Mouse (Mus musculus) forebrain, embryonic 15.5 days (tissue): ENCODE measurements around the gene Syce1l. TPM values are rescaled to one million over a fixed set of nuclear protein-coding genes. Genes with fewer than 3 reads are reported as not detected.

ENCODE experiments used
- ATAC-seq: fragments of 200-750 bp; cut with Nextera tagmentation; replicated peaks from 2 replicates; pipeline ENCODE4 v1.8.0; 2017; ENCODE audit warnings: mild to moderate bottlenecking, moderate TSS enrichment, moderate library complexity
- H3K27ac ChIP-seq: fragments of 300-500 bp; sonication (generic); replicated peaks from 2 replicates; pipeline ENCODE4 v1.5.1; 2015; ENCODE audit warnings: mild to moderate bottlenecking, inconsistent platforms
- H3K27me3 ChIP-seq: fragments of 300-500 bp; sonication (generic); 2 replicates; pipeline ENCODE4 v1.6.1; 2015; ENCODE audit warnings: inconsistent platforms
- H3K36me3 ChIP-seq: fragments of 300-500 bp; sonication (generic); 2 replicates; pipeline ENCODE4 v1.6.1; 2015; ENCODE audit warnings: mild to moderate bottlenecking, inconsistent platforms
- H3K4me1 ChIP-seq: fragments of 300-500 bp; sonication (generic); 2 replicates; pipeline ENCODE4 v1.6.1; 2015; ENCODE audit warnings: inconsistent platforms
- H3K4me2 ChIP-seq: fragments of 300-500 bp; sonication (generic); replicated peaks from 2 replicates; pipeline ENCODE4 v1.6.1; 2015; ENCODE audit warnings: mild to moderate bottlenecking, inconsistent platforms
- H3K4me3 ChIP-seq: fragments of 300-500 bp; sonication (generic); 2 replicates; pipeline ENCODE4 v1.5.1; 2015; ENCODE audit warnings: mild to moderate bottlenecking, inconsistent platforms
- H3K9ac ChIP-seq: fragments of 300-500 bp; sonication (generic); replicated peaks from 2 replicates; pipeline ENCODE4 v1.6.1; 2015; ENCODE audit warnings: mild to moderate bottlenecking, inconsistent platforms
- H3K9me3 ChIP-seq: fragments of 300-500 bp; sonication (generic); 2 replicates; pipeline ENCODE4 v1.6.1; 2016; ENCODE audit warnings: inconsistent platforms
- WGBS: fragments of 180-500 bp; shearing (Covaris S2); methylation state at CpG from one replicate; pipeline ENCODE4 v1.1.7; 2015; ENCODE audit warnings: mixed read lengths; 5-methylcytosine and 5-hydroxymethylcytosine counted together
- polyA plus RNA-seq: library from polyadenylated mRNA; unstranded; fragments of >200 nt; fragmentation: Nextera tagmentation; extraction: Ambion mirVana; gene quantifications from 2 replicates; pipeline ENCODE4 v1.2.1, GENCODE M21; 2015

Syce1l gene
- 0.47 TPM in 1 of 2 replicates, not detected in the other for polyA plus RNA-seq

- H3K4me1 ChIP-seq: no peaks in the 10 kb centered on the region
- no peak within 1 kb of the TSS for H3K4me2 ChIP-seq
- no peak within 1 kb of the TSS for H3K27ac ChIP-seq
- H3K9me3 ChIP-seq: no peaks in the 10 kb centered on the region
- H3K4me3 ChIP-seq: no peak within 1 kb of the TSS
- ATAC-seq: no peak
- no peaks in the 10 kb centered on the region for H3K27me3 ChIP-seq
- H3K36me3 ChIP-seq: peaks cover 39% of the 10 kb centered on the region
- H3K9ac ChIP-seq: no peak within 1 kb of the TSS
- 92% methylated on average over 16 of the region's 16 CpGs for WGBS
These were observed at the start of gene Syce1l for GRCm38 (mm10) chr8:113642926-113643325. Gene Syce1l, plus strand, starts transcription at chr8:113643213.

DNA sequence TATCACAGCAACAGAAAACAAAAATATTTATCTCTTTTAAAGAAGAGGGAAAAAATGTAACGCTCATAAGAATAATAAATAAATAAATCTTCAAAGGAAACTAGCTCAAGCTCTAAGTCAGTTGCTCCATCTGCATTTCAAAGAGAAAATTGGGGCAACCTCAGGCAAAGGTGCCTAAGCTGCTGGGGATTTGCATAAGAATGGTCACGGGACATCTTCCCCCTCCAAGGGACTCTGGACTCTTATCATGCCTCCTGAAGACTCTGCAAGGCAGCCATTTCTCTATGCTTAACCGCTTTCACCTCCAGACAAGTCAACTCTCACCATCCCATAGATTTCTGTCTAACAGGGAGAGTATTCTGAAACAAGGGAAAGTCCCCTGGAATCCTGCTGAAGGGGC, 44.6 kb upstream of the Syce1l start:
- H3K4me3 ChIP-seq: no peak overlapping the region
- no peaks in the 10 kb centered on the region for H3K27me3 ChIP-seq
- H3K27ac ChIP-seq: no peak overlapping the region
- H3K9me3 ChIP-seq: no peaks in the 10 kb centered on the region
- ATAC-seq: no peak
- H3K36me3 ChIP-seq: no peaks in the 10 kb centered on the region
- H3K9ac ChIP-seq: no peak overlapping the region
- H3K4me1 ChIP-seq: no peaks in the 10 kb centered on the region
- WGBS: 42% methylated on average over 3 of the region's 3 CpGs
- no peak overlapping the region for H3K4me2 ChIP-seq

DNA sequence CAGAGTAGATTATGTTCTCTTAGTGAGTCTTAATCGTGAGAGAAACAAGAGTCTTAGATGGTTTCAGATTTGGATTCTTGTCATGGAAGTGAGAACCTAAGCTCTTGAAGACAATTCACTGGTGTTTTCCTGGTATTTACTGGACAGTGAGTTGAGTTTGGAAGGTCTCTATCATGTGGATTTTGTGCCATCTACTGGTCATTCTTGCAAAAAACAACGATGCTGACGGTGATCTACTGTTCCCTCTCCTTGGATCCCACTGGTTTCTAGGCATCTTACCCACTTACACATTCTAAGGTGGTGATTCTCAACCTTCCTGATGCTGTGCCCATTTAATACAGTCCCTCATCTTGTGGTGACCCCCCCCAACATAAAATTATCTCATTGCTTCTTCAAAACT, 10.4 kb upstream of the Syce1l start:
- Histone ChIP-seq H3K9ac (no peak overlapping the region), H3K4me2 (no peak overlapping the region), H3K27me3 (no peaks in the 10 kb centered on the region), H3K4me3 (no peak overlapping the region), H3K4me1 (peaks cover 19% of the 10 kb centered on the region), H3K27ac (no peak overlapping the region), H3K9me3 (no peaks in the 10 kb centered on the region), H3K36me3 (no peaks in the 10 kb centered on the region)
- no peak for ATAC-seq
- 7% methylated on average over 3 of the region's 3 CpGs for WGBS

DNA sequence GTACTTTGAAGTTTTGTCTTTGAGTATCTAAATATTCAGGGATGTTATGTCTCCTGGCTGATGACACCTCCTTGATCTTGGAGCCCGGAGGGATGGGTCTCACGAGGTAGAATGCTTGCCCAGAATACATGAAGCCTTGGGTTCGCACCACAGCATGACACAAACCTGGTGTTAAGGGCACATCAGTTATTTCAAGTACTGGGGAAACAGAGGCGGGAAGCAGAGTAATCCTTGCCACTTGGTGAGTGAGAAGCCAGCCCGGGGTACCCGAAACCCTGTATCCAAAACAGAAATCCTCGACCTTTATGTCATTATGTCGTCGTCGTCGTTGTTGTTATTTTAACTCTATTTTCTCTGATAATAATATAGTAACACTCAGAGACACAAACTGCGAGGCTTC, 8.9 kb upstream of the Syce1l start:
- Histone ChIP-seq H3K9ac (peak overlapping the region; percentile 54), H3K4me3 (peak overlapping the region; percentile 87), H3K9me3 (no peaks in the 10 kb centered on the region), H3K4me1 (peaks cover 19% of the 10 kb centered on the region), H3K36me3 (peaks cover 8% of the 10 kb centered on the region; the same call in 1 of the 2 replicates), H3K27me3 (no peaks in the 10 kb centered on the region), H3K27ac (peak overlapping the region; percentile 96), H3K4me2 (peak overlapping the region; percentile 53)
- WGBS: 29% methylated on average over 12 of the region's 12 CpGs
- ATAC-seq: no peak

DNA sequence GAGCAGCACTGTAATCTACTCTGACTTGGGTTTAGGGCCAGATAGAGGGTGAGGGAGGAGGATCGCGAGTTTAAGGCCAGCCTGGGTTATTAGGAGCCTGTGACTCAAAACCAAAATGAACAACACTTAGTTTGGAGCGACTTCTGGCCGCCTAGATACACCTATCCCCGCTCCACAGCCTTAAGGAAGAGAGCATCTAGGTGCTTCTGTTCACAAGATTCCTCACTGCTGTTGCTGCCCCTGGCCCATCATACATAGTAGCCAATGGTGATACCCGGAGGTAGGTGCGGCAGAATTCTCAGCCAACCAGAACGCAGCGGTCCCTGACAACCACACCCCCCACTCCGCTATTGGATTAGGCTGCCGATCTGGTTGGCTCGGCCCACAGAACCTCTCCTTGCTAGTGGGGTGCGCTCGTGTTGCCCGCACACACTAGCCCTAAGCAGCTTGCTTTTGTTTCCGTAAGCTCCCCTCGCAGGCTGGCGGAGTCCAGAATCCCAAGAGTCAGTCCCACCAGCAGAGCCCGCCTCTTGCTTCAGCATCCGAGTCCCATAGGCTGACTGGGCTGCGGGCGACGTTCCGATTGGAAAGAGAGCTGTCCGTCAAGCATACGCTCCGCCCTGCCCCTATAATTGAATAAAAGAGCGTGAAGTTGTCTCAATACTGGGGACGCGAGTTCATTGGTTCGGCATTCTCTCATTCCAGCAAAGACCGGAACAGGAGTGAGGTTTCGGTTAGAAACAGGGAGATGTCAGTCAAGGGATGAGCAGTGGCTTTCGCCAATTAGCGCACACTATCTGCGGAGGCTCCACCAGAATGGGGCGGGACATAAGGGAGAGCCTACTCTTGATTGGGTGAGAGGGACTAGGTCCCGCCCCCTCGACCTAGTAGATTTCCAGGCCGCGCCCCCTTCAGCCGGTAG, 8.1 kb upstream of the Syce1l start, which contains the start of gene Mon1b:
Gene Mon1b (plus strand): TSS at position 918 of the 922 bp plus-strand sequence.
- under 1% methylated on average over 42 of the region's 42 CpGs for WGBS
- Histone ChIP-seq H3K9ac (peak within 1 kb of the TSS; percentile 79), H3K4me1 (peaks cover 19% of the 10 kb centered on the region), H3K36me3 (peaks cover 15% of the 10 kb centered on the region), H3K9me3 (no peaks in the 10 kb centered on the region), H3K27ac (peak within 1 kb of the TSS; percentile 96), H3K4me3 (peak within 1 kb of the TSS; percentile 87), H3K4me2 (peak within 1 kb of the TSS; percentile 72), H3K27me3 (no peaks in the 10 kb centered on the region)
- ATAC-seq: peak; percentile 99

- H3K36me3 ChIP-seq: peaks cover 20% of the 10 kb centered on the region
- H3K27me3 ChIP-seq: no peaks in the 10 kb centered on the region
- H3K4me2 ChIP-seq: peak overlapping the region; percentile 72
- H3K4me3 ChIP-seq: peak overlapping the region; percentile 87
- H3K4me1 ChIP-seq: peaks cover 19% of the 10 kb centered on the region
- H3K9me3 ChIP-seq: no peaks in the 10 kb centered on the region
- ATAC-seq: peak; percentile 74
- peak overlapping the region; percentile 79 for H3K9ac ChIP-seq
- H3K27ac ChIP-seq: peak overlapping the region; percentile 96
- WGBS: 1% methylated on average over 44 of the region's 44 CpGs
These were observed 7.3 kb upstream of the Syce1l start for GRCm38 (mm10) chr8:113635592-113636279.

- Histone ChIP-seq H3K27ac (no peak overlapping the region), H3K4me1 (peaks cover 19% of the 10 kb centered on the region), H3K36me3 (peaks cover 20% of the 10 kb centered on the region), H3K4me2 (peak overlapping the region; percentile 72), H3K9me3 (no peaks in the 10 kb centered on the region), H3K4me3 (peak overlapping the region; percentile 87), H3K9ac (peak overlapping the region; percentile 79), H3K27me3 (no peaks in the 10 kb centered on the region)
- WGBS: 38% methylated on average over 5 of the region's 5 CpGs
- ATAC-seq: no peak
These were observed 6.8 kb upstream of the Syce1l start for GRCm38 (mm10) chr8:113636280-113636628.

DNA sequence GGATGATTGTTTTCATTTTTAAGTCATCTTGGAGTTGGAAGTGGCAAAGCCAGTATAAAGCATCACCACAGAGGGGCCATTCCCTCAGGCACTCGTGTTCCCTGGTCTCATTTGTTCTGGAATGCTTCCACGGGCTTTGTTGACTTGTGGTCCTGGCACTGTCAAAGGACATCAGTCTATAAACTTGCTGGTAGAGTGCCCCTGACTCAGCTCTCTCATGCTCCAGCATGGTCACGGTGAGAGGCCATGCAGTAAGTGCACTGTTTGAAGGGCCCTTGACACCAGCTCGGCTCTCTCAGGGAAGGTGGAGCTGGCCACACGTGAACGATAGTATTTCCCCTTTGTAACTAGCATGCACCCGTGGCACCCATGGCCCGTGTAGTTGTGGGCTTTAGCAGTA, 2.7 kb upstream of the Syce1l start:
- no peak for ATAC-seq
- Histone ChIP-seq H3K27me3 (no peaks in the 10 kb centered on the region), H3K27ac (no peak overlapping the region), H3K36me3 (peaks cover 39% of the 10 kb centered on the region), H3K4me3 (no peak overlapping the region), H3K9me3 (no peaks in the 10 kb centered on the region), H3K4me1 (peaks cover 12% of the 10 kb centered on the region), H3K9ac (no peak overlapping the region), H3K4me2 (no peak overlapping the region)
- 94% methylated on average over 8 of the region's 8 CpGs for WGBS

DNA sequence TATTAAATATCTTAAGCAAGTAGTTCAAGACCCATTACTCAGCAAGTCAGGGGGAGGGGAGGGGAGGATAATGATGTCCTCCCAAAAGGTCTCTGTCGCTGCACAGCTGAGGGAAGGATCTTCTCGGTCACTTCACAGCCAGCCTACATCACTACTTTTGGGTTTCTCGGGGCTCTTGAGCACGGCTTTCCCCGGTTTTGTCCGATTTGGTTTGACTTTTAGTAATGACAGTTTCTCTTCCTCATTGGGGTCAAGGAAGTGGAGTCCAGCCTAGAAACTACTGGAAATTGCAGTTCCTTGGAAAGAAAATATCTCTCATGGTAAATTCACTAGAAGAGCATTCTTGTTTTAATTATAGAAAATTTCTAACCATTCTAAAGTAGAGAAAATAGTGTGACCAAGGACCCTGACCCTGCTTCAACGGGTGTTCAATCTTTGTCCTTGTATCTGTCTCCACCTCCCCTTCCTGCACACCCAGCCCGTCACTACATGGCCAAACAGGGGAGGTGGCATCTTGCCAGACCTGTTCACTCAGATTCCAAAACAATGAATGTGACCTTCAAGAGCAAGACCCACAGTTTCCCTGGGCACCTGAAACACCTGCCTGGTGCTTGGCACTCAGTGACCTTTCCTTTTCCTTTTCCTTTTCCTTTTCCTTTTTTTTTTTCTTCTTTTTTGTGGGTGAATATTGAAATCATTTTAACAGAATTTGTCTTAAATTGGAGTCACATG, 632 bp downstream of the Syce1l start:
- H3K4me3 ChIP-seq: no peak overlapping the region
- H3K36me3 ChIP-seq: peaks cover 37% of the 10 kb centered on the region
- WGBS: 89% methylated on average over 8 of the region's 8 CpGs
- H3K4me2 ChIP-seq: no peak overlapping the region
- no peaks in the 10 kb centered on the region for H3K27me3 ChIP-seq
- no peaks in the 10 kb centered on the region for H3K4me1 ChIP-seq
- no peak overlapping the region for H3K27ac ChIP-seq
- H3K9ac ChIP-seq: no peak overlapping the region
- no peaks in the 10 kb centered on the region for H3K9me3 ChIP-seq
- ATAC-seq: no peak

DNA sequence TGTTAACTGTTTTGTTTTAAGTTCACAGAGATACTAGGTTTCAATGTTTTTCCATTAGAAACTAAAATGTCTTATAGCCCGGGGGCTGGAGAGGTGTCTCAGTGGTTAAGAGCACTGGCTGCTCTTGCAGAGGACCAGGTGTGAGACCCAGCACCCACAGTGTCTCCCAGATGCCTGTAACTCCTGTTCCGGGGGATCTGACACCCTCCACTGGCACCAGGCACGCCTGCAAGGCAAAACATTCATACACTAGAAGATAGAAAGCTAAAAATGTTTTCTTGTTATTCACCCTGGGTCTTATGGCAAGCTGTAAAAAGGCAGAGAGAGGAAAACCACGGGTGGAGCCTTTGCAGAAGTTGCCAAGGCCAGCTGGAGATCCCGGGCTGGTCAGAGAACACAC, 2.2 kb downstream of the Syce1l start:
- Histone ChIP-seq H3K36me3 (peaks cover 21% of the 10 kb centered on the region), H3K9ac (no peak overlapping the region), H3K4me3 (no peak overlapping the region), H3K4me2 (no peak overlapping the region), H3K9me3 (no peaks in the 10 kb centered on the region), H3K27me3 (no peaks in the 10 kb centered on the region), H3K27ac (no peak overlapping the region), H3K4me1 (no peaks in the 10 kb centered on the region)
- WGBS: 81% methylated on average over 5 of the region's 5 CpGs
- no peak for ATAC-seq

GRCm38 (mm10) chr8:113652450-113652849, 9.4 kb downstream of the Syce1l start:
- Histone ChIP-seq H3K9me3 (no peaks in the 10 kb centered on the region), H3K27ac (no peak overlapping the region), H3K4me1 (no peaks in the 10 kb centered on the region), H3K27me3 (no peaks in the 10 kb centered on the region), H3K9ac (no peak overlapping the region), H3K36me3 (no peaks in the 10 kb centered on the region), H3K4me3 (no peak overlapping the region), H3K4me2 (no peak overlapping the region)
- ATAC-seq: no peak
- WGBS: 79% methylated on average over 12 of the region's 12 CpGs

DNA sequence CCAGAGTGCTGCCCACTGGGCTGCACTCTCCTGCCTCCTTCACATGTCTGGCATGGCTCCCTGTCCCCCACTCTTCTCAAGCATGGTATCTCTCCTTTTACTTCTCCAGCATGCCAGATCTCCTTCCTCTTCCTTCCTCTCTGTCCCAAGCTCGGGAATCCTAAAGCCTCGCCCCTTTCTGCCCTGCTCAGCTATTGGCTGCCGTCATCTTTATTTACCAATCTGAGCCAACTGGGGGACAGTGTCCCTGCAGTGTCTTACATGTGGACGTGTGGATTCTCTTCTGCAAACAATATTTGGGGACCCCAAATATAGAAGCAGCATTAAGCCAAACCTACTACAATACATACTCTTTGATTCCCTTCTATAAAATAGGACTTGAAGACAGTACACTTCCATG, 10.1 kb downstream of the Syce1l start:
- no peak overlapping the region for H3K4me3 ChIP-seq
- no peaks in the 10 kb centered on the region for H3K9me3 ChIP-seq
- no peaks in the 10 kb centered on the region for H3K36me3 ChIP-seq
- 58% methylated on average over 4 of the region's 4 CpGs for WGBS
- H3K27ac ChIP-seq: no peak overlapping the region
- no peak for ATAC-seq
- H3K27me3 ChIP-seq: no peaks in the 10 kb centered on the region
- no peaks in the 10 kb centered on the region for H3K4me1 ChIP-seq
- H3K4me2 ChIP-seq: no peak overlapping the region
- H3K9ac ChIP-seq: no peak overlapping the region
